Mouse (Mus musculus) ES-E14 (cell line): ENCODE data around the gene Olfml1.

ENCODE experiments used
- CHD2 ChIP-seq: IDR thresholded peaks from 2 replicates; pipeline ENCODE4 v1.6.1; 2014; ENCODE audit warnings: mild to moderate bottlenecking, low read depth, low read length, inconsistent platforms
- ZC3H11A ChIP-seq: IDR thresholded peaks from 2 replicates; pipeline ENCODE4 v1.6.1; 2012; ENCODE audit warnings: low read depth, mild to moderate bottlenecking, inconsistent platforms, low read length, borderline replicate concordance
- ZNF384 ChIP-seq: IDR thresholded peaks from 2 replicates; pipeline ENCODE4 v1.6.1; 2012; ENCODE audit warnings: low read depth, low read length, inconsistent platforms

DNA sequence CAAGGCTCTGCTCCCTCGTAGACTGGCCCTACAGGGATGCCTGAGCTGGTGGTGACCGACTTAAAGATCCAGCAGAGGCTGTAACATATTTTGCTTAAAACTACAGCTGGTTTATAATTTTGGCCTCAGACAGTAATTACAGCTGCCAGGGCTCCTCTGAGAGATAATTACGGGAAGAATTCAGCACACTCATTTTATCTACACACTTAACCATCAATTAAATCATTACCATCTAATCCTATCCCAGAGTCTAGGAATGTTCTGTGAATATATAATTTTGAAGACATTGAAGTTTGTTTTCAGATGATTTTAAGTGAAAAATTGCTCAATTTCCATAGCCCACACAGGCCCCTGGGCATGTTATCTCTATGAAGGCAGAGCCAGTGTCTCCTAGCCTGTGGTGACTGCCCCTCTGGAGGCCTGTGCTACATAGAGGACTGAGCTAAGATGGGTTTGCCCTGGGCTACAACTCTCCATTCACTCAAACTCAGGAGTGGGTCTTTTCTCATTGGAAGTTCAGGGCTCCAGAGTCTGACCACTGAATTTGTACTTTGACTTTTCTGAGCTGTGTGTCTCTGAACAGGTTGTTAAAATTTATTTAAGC lies 39.0 kb upstream of the Olfml1 start:
- TF ChIP-seq ZC3H11A (no peak), ZNF384 (no peak), CHD2 (no peak)
